Mouse (Mus musculus): ENCODE data around the gene Natd1.

The Natd1 gene

GRCm38 (mm10) chr11:60914491-60914890, at the start of gene Natd1:
Natd1 (minus strand) TSS chr11:60914750.
- in situ Hi-C loops (cut with MboI, MseI): no loop called here

GRCm38 (mm10) chr11:60962709-60963108, 48.2 kb upstream of the Natd1 start:
- in situ Hi-C loops (cut with MboI, MseI): loop anchor here (10.0 kb wide), 1 partner anchor 1448 kb away; no protein-coding TSS in a partner anchor

GRCm38 (mm10) chr11:60961176-60961575, 46.6 kb upstream of the Natd1 start:
- in situ Hi-C loops (cut with MboI, MseI): loop anchor here (10.0 kb wide), 1 partner anchor 1446 kb away; no protein-coding TSS in a partner anchor

- in situ Hi-C loops (cut with MboI, MseI): no loop called here
Observed at GRCm38 (mm10) chr11:60958948-60959347, 44.4 kb upstream of the Natd1 start.

- in situ Hi-C loops (cut with MboI, MseI): no loop called here
Observed at GRCm38 (mm10) chr11:60955621-60956383, 41.3 kb upstream of the Natd1 start.

GRCm38 (mm10) chr11:60954255-60955104, 39.9 kb upstream of the Natd1 start:
- in situ Hi-C loops (cut with MboI, MseI): no loop called here

- in situ Hi-C loops (cut with MboI, MseI): no loop called here
Observed at GRCm38 (mm10) chr11:60953803-60954202, 39.3 kb upstream of the Natd1 start.

GRCm38 (mm10) chr11:60952986-60953385, 38.4 kb upstream of the Natd1 start:
- in situ Hi-C loops (cut with MboI, MseI): no loop called here

- in situ Hi-C loops (cut with MboI, MseI): no loop called here
Observed at GRCm38 (mm10) chr11:60952362-60952761, 37.8 kb upstream of the Natd1 start.

GRCm38 (mm10) chr11:60951896-60952295, 37.3 kb upstream of the Natd1 start:
- in situ Hi-C loops (cut with MboI, MseI): no loop called here

GRCm38 (mm10) chr11:60945003-60945402, 30.5 kb upstream of the Natd1 start:
- in situ Hi-C loops (cut with MboI, MseI): loop anchor here (10.0 kb wide), 1 partner anchor 210 kb away; no protein-coding TSS in a partner anchor

GRCm38 (mm10) chr11:60942263-60943015, 27.9 kb upstream of the Natd1 start:
- in situ Hi-C loops (cut with MboI, MseI): loop anchor here (10.0 kb wide), 1 partner anchor 212 kb away; no protein-coding TSS in a partner anchor

GRCm38 (mm10) chr11:60941370-60941769, 26.8 kb upstream of the Natd1 start:
- in situ Hi-C loops (cut with MboI, MseI): loop anchor here (10.0 kb wide), 1 partner anchor 213 kb away; no protein-coding TSS in a partner anchor

GRCm38 (mm10) chr11:60940501-60940900, 26.0 kb upstream of the Natd1 start:
- in situ Hi-C loops (cut with MboI, MseI): loop anchor here (10.0 kb wide), 1 partner anchor 214 kb away; no protein-coding TSS in a partner anchor

- in situ Hi-C loops (cut with MboI, MseI): loop anchor here (10.0 kb wide), 1 partner anchor 715 kb away; the partner anchor contains the start of gene Grap
Observed at GRCm38 (mm10) chr11:60939487-60939886, 24.9 kb upstream of the Natd1 start.

- in situ Hi-C loops (cut with MboI, MseI): loop anchor here (10.0 kb wide), 1 partner anchor 717 kb away; the partner anchor contains the start of gene Grap
Observed at GRCm38 (mm10) chr11:60937611-60938010, 23.1 kb upstream of the Natd1 start.

- in situ Hi-C loops (cut with MboI, MseI): loop anchor here (10.0 kb wide), 1 partner anchor 719 kb away; the partner anchor contains the start of gene Grap
Observed at GRCm38 (mm10) chr11:60935975-60936373, 21.4 kb upstream of the Natd1 start.

- in situ Hi-C loops (cut with MboI, MseI): loop anchor here (10.0 kb wide), 1 partner anchor 719 kb away; the partner anchor contains the start of gene Grap
Observed at GRCm38 (mm10) chr11:60935326-60935974, 20.9 kb upstream of the Natd1 start.

- in situ Hi-C loops (cut with MboI, MseI): loop anchor here (10.0 kb wide), 1 partner anchor 720 kb away; the partner anchor contains the start of gene Grap
Observed at GRCm38 (mm10) chr11:60934795-60935194, 20.2 kb upstream of the Natd1 start.

- in situ Hi-C loops (cut with MboI, MseI): loop anchor here (10.0 kb wide), 1 partner anchor 721 kb away; the partner anchor contains the start of gene Grap
Observed at GRCm38 (mm10) chr11:60933178-60933930, 18.8 kb upstream of the Natd1 start.

Measured in regulatory T cell (primary cell).